Mouse (Mus musculus) liver, embryonic 14.5 days (tissue): ENCODE results near the gene Ncbp1.

ENCODE experiments used
- CTCF ChIP-seq: IDR thresholded peaks from 2 replicates; pipeline ENCODE4 v1.5.1; 2016; ENCODE audit warnings: antibody characterized with exemption, low read depth, control low read depth
- EP300 ChIP-seq: IDR thresholded peaks from 2 replicates; pipeline ENCODE4 v1.6.1; 2016; ENCODE audit warnings: antibody characterized with exemption, low read depth

DNA sequence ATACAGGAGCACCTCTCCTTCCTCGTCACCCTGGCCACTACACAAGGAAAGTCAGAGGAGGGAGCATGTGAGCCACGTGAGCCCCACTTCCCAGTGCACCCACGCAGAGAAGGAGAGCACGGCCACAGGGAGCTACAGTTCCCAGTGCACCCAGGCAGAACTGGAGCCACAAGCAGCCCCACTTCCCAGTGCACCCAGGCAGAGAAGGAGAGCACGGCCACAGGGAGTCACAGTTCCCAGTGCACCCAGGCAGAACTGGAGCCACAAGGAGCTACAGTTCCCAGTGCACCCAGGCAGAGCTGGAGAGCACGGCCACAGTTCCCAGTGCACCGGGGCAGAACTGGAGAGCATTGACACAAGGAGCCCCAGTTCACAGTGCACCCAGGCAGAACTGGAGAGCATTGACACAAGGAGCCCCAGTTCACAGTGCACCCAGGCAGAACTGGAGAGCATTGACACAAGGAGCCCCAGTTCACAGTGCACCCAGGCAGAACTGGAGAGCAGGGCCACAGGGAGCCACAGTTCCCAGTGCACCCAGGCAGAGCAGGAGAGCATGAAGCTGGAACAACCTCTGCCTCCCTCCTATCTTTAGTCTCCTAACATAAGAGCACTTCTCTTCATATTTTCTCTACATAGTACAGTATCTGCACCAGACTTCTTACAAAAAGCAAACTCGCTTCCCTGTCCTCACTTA, 9.0 kb upstream of the Ncbp1 start:
- no peak for TF ChIP-seq CTCF
- no peak for TF ChIP-seq EP300
